Mouse (Mus musculus) stomach, postnatal 0 days (tissue): ENCODE results near the gene Aamp. TPM values are rescaled to one million over a fixed set of nuclear protein-coding genes. Genes with fewer than 3 reads are reported as not detected.

ENCODE experiments used
- ATAC-seq: fragments of 200-750 bp; cut with Nextera tagmentation; 2 replicates; pipeline ENCODE4 v1.8.0; 2017; ENCODE audit not compliant: low FRiP score, low TSS enrichment
- DNase-seq: peaks from one replicate; pipeline ENCODE4 v3.0.0-alpha.2; 2016; ENCODE audit warnings: low spot score
- H3K27ac ChIP-seq: fragments of 300-500 bp; sonication (generic); replicated peaks from 2 replicates; pipeline ENCODE4 v1.5.1; 2014; ENCODE audit warnings: mild to moderate bottlenecking, control low read depth
- H3K27me3 ChIP-seq: fragments of 300-500 bp; sonication (generic); 2 replicates; pipeline ENCODE4 v1.6.1; 2014; ENCODE audit warnings: low read length; ENCODE audit not compliant: control insufficient read depth, insufficient read depth
- H3K36me3 ChIP-seq: fragments of 300-500 bp; sonication (generic); 2 replicates; pipeline ENCODE4 v1.6.1; 2014; ENCODE audit warnings: low read length, mixed read lengths; ENCODE audit not compliant: control insufficient read depth, insufficient read depth
- H3K4me1 ChIP-seq: fragments of 300-500 bp; sonication (generic); replicated peaks from 2 replicates; pipeline ENCODE4 v1.6.1; 2014; ENCODE audit warnings: antibody characterized with exemption; ENCODE audit not compliant: control insufficient read depth, insufficient read depth
- H3K4me2 ChIP-seq: fragments of 300-500 bp; sonication (generic); replicated peaks from 2 replicates; pipeline ENCODE4 v1.6.1; 2014; ENCODE audit warnings: low read depth, mild to moderate bottlenecking, control low read depth, moderate library complexity
- H3K4me3 ChIP-seq: fragments of 300-500 bp; sonication (generic); 2 replicates; pipeline ENCODE4 v1.5.1; 2014; ENCODE audit warnings: low read depth, low read length, control low read depth
- H3K9ac ChIP-seq: fragments of 300-500 bp; sonication (generic); 2 replicates; pipeline ENCODE4 v1.6.1; 2014; ENCODE audit warnings: mild to moderate bottlenecking, low read length, control low read depth, mixed read lengths
- H3K9me3 ChIP-seq: fragments of 300-500 bp; sonication (generic); 2 replicates; pipeline ENCODE4 v1.6.1; 2016; ENCODE audit warnings: low read length; ENCODE audit not compliant: control insufficient read depth
- CTCF ChIP-seq: IDR thresholded peaks from 2 replicates; pipeline ENCODE4 v1.5.1; 2016; ENCODE audit warnings: antibody characterized with exemption, low read depth, mild to moderate bottlenecking, moderate library complexity
- EP300 ChIP-seq: optimal IDR thresholded peaks from 2 replicates; pipeline ENCODE3; 2016; ENCODE audit warnings: antibody characterized with exemption
- WGBS: fragments of 180-500 bp; shearing (Covaris S2); extraction: QIAGEN DNeasy Blood & Tissue Kit; methylation state at CpG from one replicate; pipeline ENCODE4 v1.1.7; 2014; 5-methylcytosine and 5-hydroxymethylcytosine counted together
- polyA plus RNA-seq: library from polyadenylated mRNA; unstranded; fragments of >200 nt; fragmentation: Nextera tagmentation; extraction: Ambion mirVana; gene quantifications from 2 replicates; pipeline ENCODE4 v1.2.1, GENCODE M21; 2015

The Aamp gene
- polyA plus RNA-seq, 1 experiment from 2014 or later = 157 TPM

DNA sequence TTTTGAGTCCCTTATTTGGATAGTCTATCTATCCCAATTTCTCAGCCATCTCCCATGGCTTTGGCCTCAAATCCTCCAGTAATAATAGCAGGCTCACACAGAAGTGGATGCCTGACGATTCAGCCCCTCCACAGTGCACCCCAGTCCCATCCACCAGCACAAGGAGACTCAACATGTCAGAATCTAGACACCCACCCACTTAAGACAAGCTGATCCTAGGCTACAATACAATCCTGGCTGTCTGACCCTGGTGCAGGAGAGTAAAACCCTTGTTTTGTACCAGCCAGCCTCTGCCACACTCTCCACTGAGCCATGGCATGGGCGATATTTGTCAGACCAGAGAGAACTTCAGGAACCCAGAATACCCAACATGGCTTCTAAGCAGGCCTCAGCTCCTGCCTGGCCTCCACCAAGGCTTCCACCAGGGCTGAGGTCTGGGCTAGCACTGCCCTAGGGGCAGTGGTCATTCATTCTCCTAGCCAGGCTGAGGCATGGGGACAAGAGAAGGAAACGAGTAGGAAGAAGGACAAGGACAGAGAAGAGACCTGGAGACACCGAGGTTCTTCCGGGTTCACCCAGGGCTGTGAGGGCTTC is 13.7 kb upstream of the Aamp start:
- ATAC-seq (no peak), DNase-seq (no peak)
- H3K4me3 ChIP-seq = no peak overlapping the region
- no peaks in the 10 kb centered on the region for H3K27me3 ChIP-seq
- peak overlapping the region; percentile 31 for H3K4me2 ChIP-seq
- peak overlapping the region; percentile 51; the same call in 1 of the 2 replicates for H3K9ac ChIP-seq
- H3K27ac ChIP-seq = peak overlapping the region; percentile 100
- peaks cover 3% of the 10 kb centered on the region; the same call in 1 of the 2 replicates for H3K36me3 ChIP-seq
- 75% methylated on average over 5 of the region's 5 CpGs for whole genome bisulfite sequencing
- H3K9me3 ChIP-seq = no peaks in the 10 kb centered on the region
- peaks cover 48% of the 10 kb centered on the region for H3K4me1 ChIP-seq
- TF ChIP-seq CTCF (no peak), EP300 (no peak)

DNA sequence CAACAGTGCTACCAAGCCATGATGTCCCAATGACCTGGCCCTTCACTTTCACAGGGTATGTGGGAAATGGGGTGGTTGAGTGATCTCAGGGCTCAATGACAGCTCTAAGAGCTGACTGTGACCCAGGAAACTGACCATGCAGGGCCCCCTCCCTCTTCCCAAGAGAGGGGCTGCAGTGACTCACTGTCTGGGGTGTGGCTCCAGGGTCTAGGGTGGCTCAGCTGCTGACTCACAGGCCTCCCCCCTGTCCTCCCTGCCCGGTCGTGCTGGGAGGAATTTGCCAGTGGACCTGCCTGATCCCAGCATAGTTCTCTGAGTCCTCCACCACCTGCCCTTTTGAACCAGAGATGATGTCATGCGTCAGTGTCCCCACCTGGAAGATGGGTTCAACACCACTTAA is 12.7 kb upstream of the Aamp start:
- H3K27me3 ChIP-seq = no peaks in the 10 kb centered on the region
- peak; percentile 71 for DNase-seq
- no peaks in the 10 kb centered on the region for H3K9me3 ChIP-seq
- 0 out of 2 replicates have a peak, but pooled peaks have one; percentile 8 for ATAC-seq
- no peak overlapping the region for H3K4me3 ChIP-seq
- peak overlapping the region; percentile 61 for H3K4me2 ChIP-seq
- H3K36me3 ChIP-seq = peaks cover 5% of the 10 kb centered on the region
- peak overlapping the region; percentile 100 for H3K27ac ChIP-seq
- 25% methylated on average over 3 of the region's 3 CpGs for WGBS
- H3K9ac ChIP-seq = peak overlapping the region; percentile 31; the same call in 1 of the 2 replicates
- TF ChIP-seq EP300 = no peak
- no peak for TF ChIP-seq CTCF
- peaks cover 44% of the 10 kb centered on the region for H3K4me1 ChIP-seq

- Histone ChIP-seq H3K27me3 (no peaks in the 10 kb centered on the region), H3K36me3 (peaks cover 10% of the 10 kb centered on the region), H3K4me2 (peak overlapping the region; percentile 61), H3K9me3 (no peaks in the 10 kb centered on the region), H3K4me1 (peaks cover 44% of the 10 kb centered on the region), H3K27ac (peak overlapping the region; percentile 100), H3K4me3 (no peak overlapping the region), H3K9ac (peak overlapping the region; percentile 64)
- 6% methylated on average over 6 of the region's 6 CpGs for WGBS
- TF ChIP-seq CTCF (no peak), EP300 (no peak)
- DNase-seq = peak; percentile 63
- ATAC-seq = no peak; the same call in 1 of the 2 replicates
These were observed 11.9 kb upstream of the Aamp start for GRCm38 (mm10) chr1:74296477-74296876.

- H3K9me3 ChIP-seq = no peaks in the 10 kb centered on the region
- ATAC-seq (peak; percentile 90), DNase-seq (peak; percentile 94)
- peaks cover 44% of the 10 kb centered on the region for H3K4me1 ChIP-seq
- WGBS = 5% methylated on average over 9 of the region's 9 CpGs
- no peaks in the 10 kb centered on the region for H3K27me3 ChIP-seq
- peak overlapping the region; percentile 100 for H3K27ac ChIP-seq
- peak overlapping the region; percentile 19; the same call in 1 of the 2 replicates for H3K4me3 ChIP-seq
- no peak for TF ChIP-seq CTCF
- peak; percentile 94 for TF ChIP-seq EP300
- H3K4me2 ChIP-seq = peak overlapping the region; percentile 61
- peak overlapping the region; percentile 64 for H3K9ac ChIP-seq
- peaks cover 16% of the 10 kb centered on the region for H3K36me3 ChIP-seq
These were observed 11.1 kb upstream of the Aamp start for GRCm38 (mm10) chr1:74295456-74296171.

DNA sequence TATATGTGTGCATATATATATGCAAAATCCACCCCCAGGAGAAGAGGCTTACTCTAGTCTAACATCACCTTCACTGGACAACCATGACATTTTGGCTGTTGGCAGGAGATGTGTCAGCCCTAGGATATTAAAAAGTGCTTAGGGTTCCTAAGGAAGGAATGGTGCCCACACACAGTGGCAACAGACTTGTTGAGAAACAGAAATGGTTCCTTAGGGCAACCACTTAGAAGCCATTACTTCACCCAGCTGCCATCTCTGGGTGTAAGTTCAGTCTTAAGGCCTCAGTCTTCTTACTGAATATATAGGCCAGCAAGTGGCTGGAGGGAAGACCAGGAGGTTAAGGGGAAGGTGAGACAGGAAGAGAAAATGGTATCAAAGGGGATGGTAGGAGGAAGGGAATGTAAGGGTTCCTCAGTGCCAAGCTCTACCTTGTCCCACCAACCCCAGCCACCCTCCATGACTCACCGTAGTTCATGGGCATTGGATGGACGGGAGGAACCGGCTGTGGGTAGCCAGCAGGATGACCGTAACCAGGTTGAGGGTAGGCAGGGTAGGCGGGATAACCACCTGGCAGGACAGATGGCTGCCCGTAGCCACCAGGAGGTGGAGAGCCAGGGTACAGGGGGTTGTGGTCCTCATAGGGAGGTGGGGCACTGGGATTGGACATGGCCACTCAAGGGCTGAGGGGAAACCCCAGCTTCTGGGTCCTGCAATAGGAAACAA is 10.4 kb upstream of the Aamp start:
- no peaks in the 10 kb centered on the region for H3K27me3 ChIP-seq
- ATAC-seq (peak; percentile 20; the same call in 1 of the 2 replicates), DNase-seq (no peak)
- TF ChIP-seq EP300 = no peak
- TF ChIP-seq CTCF = no peak
- H3K9ac ChIP-seq = peak overlapping the region; percentile 64
- peak overlapping the region; percentile 61 for H3K4me2 ChIP-seq
- peaks cover 18% of the 10 kb centered on the region for H3K36me3 ChIP-seq
- WGBS = 73% methylated on average over 6 of the region's 6 CpGs
- no peaks in the 10 kb centered on the region for H3K9me3 ChIP-seq
- peak overlapping the region; percentile 100 for H3K27ac ChIP-seq
- peaks cover 44% of the 10 kb centered on the region for H3K4me1 ChIP-seq
- H3K4me3 ChIP-seq = no peak overlapping the region
